38 mouse cellular contexts compared by ENCODE assay signal in genomic region chr6:125240617-125241016, GRCm38 (mm10). TPM values are rescaled to one million over a fixed set of nuclear protein-coding genes. Genes with fewer than 3 reads are reported as not detected.
"Had no signal": no experiment of that assay in that cellular context is flagged by ENCODE, and none has a peak within 500 bp of the region (broad histone marks: within the 10 kb centered on the region; RNA-seq: fewer than 3 reads in every experiment).

No protein-coding gene starts in this region.

- H3K4me3 ChIP-seq: gastrocnemius, adult 2 months; heart, adult 2 months; heart, embryonic 10.5 days; heart, embryonic 12.5 days; hindbrain, embryonic 13.5 days; hindbrain, embryonic 15.5 days; kidney, embryonic 15.5 days; limb, embryonic 12.5 days had no signal

- H3K4me1 ChIP-seq: heart, embryonic 12.5 days; hindbrain, embryonic 13.5 days; hindbrain, embryonic 15.5 days had no signal

- H3K9me3 ChIP-seq: heart, embryonic 10.5 days; heart, embryonic 12.5 days; hindbrain, embryonic 13.5 days; hindbrain, embryonic 15.5 days; kidney, embryonic 15.5 days; limb, embryonic 12.5 days had no signal

- H3K4me2 ChIP-seq: heart, embryonic 12.5 days; hindbrain, embryonic 13.5 days; hindbrain, embryonic 15.5 days; kidney, embryonic 15.5 days; limb, embryonic 12.5 days had no signal

- H3K27ac ChIP-seq: gastrocnemius, adult 2 months; heart, adult 2 months; heart, embryonic 10.5 days; hindbrain, embryonic 13.5 days; hindbrain, embryonic 15.5 days; hindbrain, postnatal 0 days; kidney, embryonic 15.5 days; kidney, postnatal 0 days; limb, embryonic 12.5 days had no signal

- DNase-seq: forebrain, postnatal 0 days; gastrocnemius, adult 2 months; gastrocnemius, postnatal 10 days; gastrocnemius, postnatal 25 days; heart, adult 11 months; heart, adult 2 months; heart, postnatal 14 days; heart, postnatal 36 days; kidney, adult 11 months; kidney, adult 2 months; kidney, adult 9 months; kidney, postnatal 14 days; kidney, postnatal 36 days; layer of hippocampus, adult 9-11 months; layer of hippocampus, postnatal 36 days; left cerebral cortex, postnatal 4 days; liver had no signal

- H3K27me3 ChIP-seq: heart, embryonic 12.5 days; hindbrain, embryonic 15.5 days; kidney, embryonic 15.5 days; limb, embryonic 12.5 days had no signal

- H3K36me3 ChIP-seq: heart, embryonic 10.5 days; heart, embryonic 12.5 days; hindbrain, embryonic 13.5 days; hindbrain, embryonic 15.5 days; kidney, embryonic 15.5 days; limb, embryonic 12.5 days had no signal

- ATAC-seq: forebrain, postnatal 0 days; hindbrain, postnatal 0 days; intestine, embryonic 16.5 days had no signal

- H3K9ac ChIP-seq: forebrain, postnatal 0 days; heart, embryonic 12.5 days; hindbrain, embryonic 13.5 days; hindbrain, embryonic 15.5 days; kidney, embryonic 15.5 days; limb, embryonic 12.5 days had no signal

RNA-seq across cellular contexts. Expression of gene Cd27, which starts 3.8 kb away (rescaled TPM):
- total RNA-seq: forebrain, postnatal 0 days; hindbrain, postnatal 0 days; layer of hippocampus, adult 18-20 months; layer of hippocampus, adult 8-10 months; layer of hippocampus, postnatal 14 days; layer of hippocampus, postnatal 36 days; left cerebral cortex, adult 18-20 months; left cerebral cortex, postnatal 10 days; left cerebral cortex, postnatal 25 days; left cerebral cortex, postnatal 4 days had no signal

RNA-seq across cellular contexts. Expression of gene Tuba3a, which starts 45.2 kb away (rescaled TPM):
- total RNA-seq: forebrain, postnatal 0 days; gastrocnemius, adult 2 months; gastrocnemius, postnatal 10 days; gastrocnemius, postnatal 25 days; gastrocnemius, postnatal 4 days; heart, adult 2 months; heart, postnatal 14 days; heart, postnatal 36 days; hematopoietic stem cell, adult 5-6 weeks; hindbrain, postnatal 0 days; layer of hippocampus, adult 18-20 months; layer of hippocampus, postnatal 14 days; layer of hippocampus, postnatal 36 days; left cerebral cortex, adult 18-20 months; left cerebral cortex, adult 8-10 months; left cerebral cortex, postnatal 10 days; left cerebral cortex, postnatal 25 days; left cerebral cortex, postnatal 4 days had no signal
- polyA plus RNA-seq: forebrain, postnatal 0 days; heart, embryonic 12.5 days; heart, embryonic 14.5 days; heart, postnatal 0 days; hindbrain, embryonic 11.5 days; hindbrain, embryonic 13.5 days; hindbrain, embryonic 15.5 days; hindbrain, postnatal 0 days had no signal
